Mouse (Mus musculus) heart, adult 2 months (tissue): ENCODE measurements around the gene Ubqln3. TPM values are rescaled to one million over a fixed set of nuclear protein-coding genes. Genes with fewer than 3 reads are reported as not detected.

ENCODE experiments used
- DNase-seq, 2 experiments: peaks; one replicate each; pipeline ENCODE4 v3.0.0; 2021
- H3K27ac ChIP-seq: fragments of 200-600 bp; 2 replicates; pipeline ENCODE4 v1.8.1; 2022
- H3K27me3 ChIP-seq: fragments of 200-500 bp; 2 replicates; pipeline ENCODE4 v1.6.1; 2012; ENCODE audit warnings: mild to moderate bottlenecking, low read length, inconsistent platforms, mixed read lengths; ENCODE audit not compliant: control insufficient read depth, insufficient read depth
- H3K36me3 ChIP-seq: fragments of 200-500 bp; 2 replicates; pipeline ENCODE4 v1.6.1; 2012; ENCODE audit warnings: low read length, inconsistent platforms; ENCODE audit not compliant: control insufficient read depth, insufficient read depth
- H3K4me1 ChIP-seq: fragments of 200-500 bp; 2 replicates; pipeline ENCODE4 v1.6.1; 2011; ENCODE audit warnings: low read length; ENCODE audit not compliant: control insufficient read depth, insufficient read depth
- H3K4me3 ChIP-seq: fragments of 200-600 bp; 2 replicates; pipeline ENCODE4 v1.8.1; 2022
- H3K79me2 ChIP-seq: fragments of 200-500 bp; replicated peaks from 2 replicates; pipeline ENCODE4 v1.6.1; 2012; ENCODE audit warnings: mild to moderate bottlenecking, inconsistent platforms, low read length, moderate library complexity, mixed read lengths; ENCODE audit not compliant: control insufficient read depth, insufficient read depth
- H3K9ac ChIP-seq: fragments of 200-500 bp; 2 replicates; pipeline ENCODE4 v1.6.1; 2012; ENCODE audit warnings: low read depth, mild to moderate bottlenecking, control low read depth, inconsistent platforms, low read length, mixed read lengths
- CTCF ChIP-seq: fragments of 200-600 bp; IDR thresholded peaks from 2 replicates; pipeline ENCODE4 v1.8.1; 2022; ENCODE audit warnings: antibody characterized with exemption, mild to moderate bottlenecking, moderate library complexity
- EP300 ChIP-seq: fragments of 200-500 bp; IDR thresholded peaks from 2 replicates; pipeline ENCODE4 v1.6.1; 2011; ENCODE audit warnings: low read depth, low read length, control low read depth; ENCODE audit not compliant: insufficient read depth
- POLR2A ChIP-seq: fragments of 200-500 bp; IDR thresholded peaks from 2 replicates; pipeline ENCODE4 v1.6.1; 2011; ENCODE audit warnings: mild to moderate bottlenecking, low read depth, low read length, control low read depth; ENCODE audit not compliant: insufficient read depth
- WGBS: fragments of 180-500 bp; shearing (Covaris S2); methylation state at CpG from one replicate; pipeline ENCODE4 v1.1.7; 2018; 5-methylcytosine and 5-hydroxymethylcytosine counted together
- intact Hi-C: fragments of 180-260 bp; cut with DNase I; formaldehyde crosslinking; loops from one replicate; pipeline ENCODE4 v1.15.1; 2025
- polyA plus RNA-seq: library from polyadenylated mRNA; depleted of rRNA; stranded (reverse); fragments of >200 nt; gene quantifications from 2 replicates; pipeline ENCODE4 v1.2.3, GENCODE M21; 2012; rRNA removed
- total RNA-seq, 2 experiments: library from RNA; stranded (reverse); gene quantifications; 2 replicates each; pipeline ENCODE4 v1.2.3; 2021

Gene Ubqln3
- total and polyA plus RNA-seq, 3 experiments = 0.18 TPM; not detected in 2

- intact Hi-C loops = no loop called here
- Histone ChIP-seq H3K36me3 (no peaks in the 10 kb centered on the region), H3K9ac (no peak overlapping the region), H3K27me3 (no peaks in the 10 kb centered on the region), H3K4me3 (no peak overlapping the region), H3K27ac (no peak overlapping the region), H3K4me1 (no peaks in the 10 kb centered on the region), H3K79me2 (no peaks in the 10 kb centered on the region)
- WGBS = 59% methylated on average over 4 of the region's 4 CpGs
- no peak for DNase-seq
- TF ChIP-seq POLR2A (no peak), EP300 (no peak), CTCF (no peak)
Observed at GRCm38 (mm10) chr7:104103913-104104756, 38.9 kb downstream of the Ubqln3 start.

Other genes with a start within 250 kb of the Ubqln3 start
- not detected for gene Olfr64, start 248.8 kb downstream of the Ubqln3 start, total RNA-seq
- gene Olfr64, start 248.8 kb downstream of the Ubqln3 start, polyA plus RNA-seq = not detected in 2 replicates
- gene Olfr65, start 239.8 kb downstream of the Ubqln3 start, total RNA-seq = not detected
- gene Olfr65, start 239.8 kb downstream of the Ubqln3 start, polyA plus RNA-seq = not detected in 2 replicates
- not detected for gene Olfr631, start 214.5 kb downstream of the Ubqln3 start, total RNA-seq
- gene Olfr631, start 214.5 kb downstream of the Ubqln3 start, polyA plus RNA-seq = not detected in 2 replicates
- gene Olfr632, start 208.9 kb downstream of the Ubqln3 start, total RNA-seq = not detected
- not detected in 2 replicates for gene Olfr632, start 208.9 kb downstream of the Ubqln3 start, polyA plus RNA-seq
- not detected for gene Olfr633, start 198.8 kb downstream of the Ubqln3 start, total RNA-seq
- not detected in 2 replicates for gene Olfr633, start 198.8 kb downstream of the Ubqln3 start, polyA plus RNA-seq
- not detected for gene Olfr635, start 172.1 kb downstream of the Ubqln3 start, total RNA-seq
- not detected in 2 replicates for gene Olfr635, start 172.1 kb downstream of the Ubqln3 start, polyA plus RNA-seq
- gene Olfr638, start 144.5 kb downstream of the Ubqln3 start, total RNA-seq = not detected
- gene Olfr638, start 144.5 kb downstream of the Ubqln3 start, polyA plus RNA-seq = not detected in 2 replicates
- gene Olfr639, start 126.0 kb downstream of the Ubqln3 start, total RNA-seq = under 1 TPM in 1 of 2 experiments, not detected in 1; 0.02 TPM
- not detected in 2 replicates for gene Olfr639, start 126.0 kb downstream of the Ubqln3 start, polyA plus RNA-seq
- gene Olfr640, start 117.7 kb downstream of the Ubqln3 start, total RNA-seq = not detected
- not detected in 2 replicates for gene Olfr640, start 117.7 kb downstream of the Ubqln3 start, polyA plus RNA-seq
- not detected for gene Olfr641, start 107.8 kb downstream of the Ubqln3 start, total RNA-seq
- gene Olfr641, start 107.8 kb downstream of the Ubqln3 start, polyA plus RNA-seq = not detected in 2 replicates
- not detected for gene Olfr642, start 90.6 kb downstream of the Ubqln3 start, total RNA-seq
- not detected in 2 replicates for gene Olfr642, start 90.6 kb downstream of the Ubqln3 start, polyA plus RNA-seq
- gene 4930516K23Rik, start 81.8 kb downstream of the Ubqln3 start, total RNA-seq = not detected
- not detected in 2 replicates for gene 4930516K23Rik, start 81.8 kb downstream of the Ubqln3 start, polyA plus RNA-seq
- gene Olfr644, start 71.4 kb downstream of the Ubqln3 start, total RNA-seq = not detected
- gene Olfr644, start 71.4 kb downstream of the Ubqln3 start, polyA plus RNA-seq = not detected in 2 replicates
- not detected for gene Olfr645, start 57.8 kb downstream of the Ubqln3 start, total RNA-seq
- gene Olfr645, start 57.8 kb downstream of the Ubqln3 start, polyA plus RNA-seq = not detected in 2 replicates
- under 1 TPM in 1 of 2 experiments, not detected in 1; 0.08 TPM for gene Olfr646, start 38.4 kb downstream of the Ubqln3 start, total RNA-seq
- not detected in 2 replicates for gene Olfr646, start 38.4 kb downstream of the Ubqln3 start, polyA plus RNA-seq
- gene Ubqln5, start 13.5 kb downstream of the Ubqln3 start, total RNA-seq = not detected
- gene Ubqln5, start 13.5 kb downstream of the Ubqln3 start, polyA plus RNA-seq = 0.06 TPM in 1 of 2 replicates, not detected in the other
- gene Olfr643, start 5.9 kb downstream of the Ubqln3 start, total RNA-seq = not detected
- gene Olfr643, start 5.9 kb downstream of the Ubqln3 start, polyA plus RNA-seq = not detected in 2 replicates
- gene Ubqlnl, start 7.3 kb upstream of the Ubqln3 start, total RNA-seq = not detected
- gene Ubqlnl, start 7.3 kb upstream of the Ubqln3 start, polyA plus RNA-seq = 0.06 and 0.14 TPM in 2 replicates
- gene Olfm5, start 21.6 kb upstream of the Ubqln3 start, total RNA-seq = not detected
- not detected in 2 replicates for gene Olfm5, start 21.6 kb upstream of the Ubqln3 start, polyA plus RNA-seq
- gene Olfr648, start 40.1 kb upstream of the Ubqln3 start, total RNA-seq = not detected
- gene Olfr648, start 40.1 kb upstream of the Ubqln3 start, polyA plus RNA-seq = not detected in 2 replicates
- not detected for gene Olfr649, start 52.7 kb upstream of the Ubqln3 start, total RNA-seq
- not detected in 2 replicates for gene Olfr649, start 52.7 kb upstream of the Ubqln3 start, polyA plus RNA-seq
- under 1 TPM; 0.10 to 0.34 TPM for gene Trim6, start 75.5 kb upstream of the Ubqln3 start, total RNA-seq
- gene Trim6, start 75.5 kb upstream of the Ubqln3 start, polyA plus RNA-seq = 0.33 and 1.3 TPM in 2 replicates
- 1 to 10 TPM; 3.9 to 4.0 TPM for gene Trim34a, start 101.2 kb upstream of the Ubqln3 start, total RNA-seq
- gene Trim34a, start 101.2 kb upstream of the Ubqln3 start, polyA plus RNA-seq = 2.9 and 5.4 TPM in 2 replicates
- 1 to 10 TPM; 2.1 TPM for gene Trim5, start 144.8 kb upstream of the Ubqln3 start, total RNA-seq
- gene Trim5, start 144.8 kb upstream of the Ubqln3 start, polyA plus RNA-seq = 0.41 and 0.50 TPM in 2 replicates
- gene Trim12a, start 172.2 kb upstream of the Ubqln3 start, total RNA-seq = 1 to 10 TPM; 5.8 to 6.3 TPM
- 2.9 and 4.0 TPM in 2 replicates for gene Trim12a, start 172.2 kb upstream of the Ubqln3 start, polyA plus RNA-seq
- gene Trim34b, start 186.2 kb upstream of the Ubqln3 start, total RNA-seq = under 1 TPM in 1 of 2 experiments, not detected in 1; 0.39 TPM
- gene Trim34b, start 186.2 kb upstream of the Ubqln3 start, polyA plus RNA-seq = 2.2 and 3.5 TPM in 2 replicates
- 1 to 10 TPM; 4.1 to 5.5 TPM for gene Trim12c, start 210.1 kb upstream of the Ubqln3 start, total RNA-seq
- gene Trim12c, start 210.1 kb upstream of the Ubqln3 start, polyA plus RNA-seq = 2.6 and 4.2 TPM in 2 replicates
- gene Trim30b, start 226.6 kb upstream of the Ubqln3 start, total RNA-seq = under 1 TPM; 0.14 to 0.23 TPM
- 0.21 and 0.23 TPM in 2 replicates for gene Trim30b, start 226.6 kb upstream of the Ubqln3 start, polyA plus RNA-seq